Mouse (Mus musculus) C2C12 (cell line): Measurements from ENCODE around the gene Timp2.

Experiments
- CTCF ChIP-seq: IDR thresholded peaks from one replicate; pipeline ENCODE4 v1.5.1; 2011; ENCODE audit not compliant: control insufficient read depth, insufficient read depth, insufficient read length
- MAX ChIP-seq: IDR thresholded peaks from one replicate; pipeline ENCODE4 v1.6.1; 2011; ENCODE audit warnings: mild to moderate bottlenecking, control low read depth
- MYOD1 ChIP-seq: IDR thresholded peaks from one replicate; pipeline ENCODE4 v1.6.1; 2011; ENCODE audit warnings: low read depth; ENCODE audit not compliant: control insufficient read depth, insufficient read length
- USF1 ChIP-seq: IDR thresholded peaks from one replicate; pipeline ENCODE4 v1.6.1; 2011; ENCODE audit warnings: low read depth, mild to moderate bottlenecking, control low read depth, moderate library complexity

DNA sequence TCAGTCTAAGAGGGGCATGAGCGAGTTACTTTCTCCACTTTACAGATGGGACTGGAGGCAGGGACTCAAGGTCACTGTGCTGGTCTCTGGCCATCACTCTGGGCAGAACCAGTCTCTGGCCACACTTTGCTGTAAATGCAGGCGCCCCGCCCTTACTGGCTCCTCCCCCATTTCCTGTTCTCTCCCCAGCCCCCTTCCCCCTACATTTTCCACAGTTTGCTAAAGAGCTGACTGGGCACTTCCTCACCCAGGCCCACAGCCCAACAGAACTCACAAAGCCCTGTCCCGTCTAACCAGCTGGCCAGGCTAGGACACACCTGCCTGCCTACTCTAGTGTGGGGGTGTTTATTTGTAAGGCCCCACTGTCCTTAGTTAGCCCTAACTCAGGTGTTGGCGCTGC, 6.7 kb downstream of the Timp2 start:
- no peak for TF ChIP-seq CTCF
- TF ChIP-seq MYOD1: no peak
- no peak for TF ChIP-seq MAX
- no peak for TF ChIP-seq USF1
